Mouse (Mus musculus): Measurements from ENCODE around the gene Bik. TPM values are rescaled to one million over a fixed set of nuclear protein-coding genes. Genes with fewer than 3 reads are reported as not detected.

Bik gene
- polyA plus RNA-seq, 2 experiments, result 1.3 to 2.0 TPM

DNA sequence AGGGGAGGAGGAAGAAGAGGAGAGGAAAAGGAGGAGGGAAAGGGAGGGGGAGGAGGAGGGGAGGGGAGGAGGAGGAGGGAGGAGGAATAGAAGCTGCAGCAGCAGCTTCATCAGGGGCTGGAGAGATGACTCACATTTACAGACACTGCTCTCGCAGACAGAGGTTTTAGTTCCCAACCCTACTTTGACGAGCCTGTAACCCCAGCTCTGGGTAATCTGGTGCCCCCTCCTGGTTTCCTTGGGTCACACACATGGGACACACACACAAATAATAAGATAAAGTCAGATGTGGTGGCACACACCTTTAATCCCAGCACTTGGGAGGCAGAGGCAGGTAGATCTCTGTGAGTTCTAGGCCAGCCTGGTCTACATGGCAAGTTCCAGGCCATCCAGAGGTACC is 43.2 kb upstream of the Bik start:
- no peak overlapping the region for H3K4me3 ChIP-seq (ENCODE audit: insufficient read depth in 1 of 2, low read depth in 2 of 2, low read length in 2 of 2)
- H3K36me3 ChIP-seq (replicated peaks; ENCODE audit: control insufficient read depth, insufficient read depth, low read depth), result no peaks in the 10 kb centered on the region
- H3K27me3 ChIP-seq (ENCODE audit: control insufficient read depth, insufficient read depth, low read length), result no peaks in the 10 kb centered on the region
- DNase-seq (ENCODE audit: low read depth in 3 of 3, low spot score in 3 of 3) (peak; percentile 25 to 44 (median 41)), ATAC-seq (ENCODE audit: insufficient read depth) (peak; percentile 38; the same call in 1 of the 2 replicates)
- H3K9ac ChIP-seq (replicated peaks), result no peak overlapping the region
- no peaks in the 10 kb centered on the region for H3K9me3 ChIP-seq (ENCODE audit: control insufficient read depth, low read length)
- peaks cover 0 to 8% of the 10 kb centered on the region in 2 experiments; a peak in 2 of 4 replicates for H3K4me1 ChIP-seq (replicated peaks; ENCODE audit: control insufficient read depth in 2 of 2, insufficient read depth in 2 of 2, low read length in 1 of 2)
- TF ChIP-seq CTCF (IDR thresholded peaks at IDR 0.05; ENCODE audit: low read depth) (peak; percentile 82), EP300 (IDR thresholded peaks at IDR 0.05; ENCODE audit: low read depth) (no peak)
- no peak overlapping the region for H3K27ac ChIP-seq
- no peak overlapping the region for H3K4me2 ChIP-seq (ENCODE audit: low read depth)
- WGBS (ENCODE audit: insufficient replicate concordance), result 9% methylated on average over 2 of the region's 2 CpGs

- Histone ChIP-seq H3K4me2 (ENCODE audit: low read depth) (no peak overlapping the region), H3K4me3 (ENCODE audit: insufficient read depth in 1 of 2, low read depth in 2 of 2, low read length in 2 of 2) (no peak overlapping the region), H3K9me3 (ENCODE audit: control insufficient read depth, low read length) (no peaks in the 10 kb centered on the region), H3K36me3 (replicated peaks; ENCODE audit: control insufficient read depth, insufficient read depth, low read depth) (no peaks in the 10 kb centered on the region), H3K9ac (replicated peaks) (no peak overlapping the region), H3K27ac (no peak overlapping the region), H3K27me3 (ENCODE audit: control insufficient read depth, insufficient read depth, low read length) (no peaks in the 10 kb centered on the region), H3K4me1 (replicated peaks; ENCODE audit: control insufficient read depth in 2 of 2, insufficient read depth in 2 of 2, low read length in 1 of 2) (peaks cover 0 to 8% of the 10 kb centered on the region in 2 experiments; a peak in 2 of 4 replicates)
- whole genome bisulfite sequencing (ENCODE audit: insufficient replicate concordance), result 85% methylated on average over 10 of the region's 10 CpGs
- TF ChIP-seq EP300 (IDR thresholded peaks at IDR 0.05; ENCODE audit: low read depth), result no peak
- TF ChIP-seq CTCF (IDR thresholded peaks at IDR 0.05; ENCODE audit: low read depth), result no peak
- ATAC-seq (ENCODE audit: insufficient read depth) (no peak), DNase-seq (ENCODE audit: low read depth in 3 of 3, low spot score in 3 of 3) (no peak)
These were observed 42.4 kb upstream of the Bik start for GRCm38 (mm10) chr15:83484311-83484710.

DNA sequence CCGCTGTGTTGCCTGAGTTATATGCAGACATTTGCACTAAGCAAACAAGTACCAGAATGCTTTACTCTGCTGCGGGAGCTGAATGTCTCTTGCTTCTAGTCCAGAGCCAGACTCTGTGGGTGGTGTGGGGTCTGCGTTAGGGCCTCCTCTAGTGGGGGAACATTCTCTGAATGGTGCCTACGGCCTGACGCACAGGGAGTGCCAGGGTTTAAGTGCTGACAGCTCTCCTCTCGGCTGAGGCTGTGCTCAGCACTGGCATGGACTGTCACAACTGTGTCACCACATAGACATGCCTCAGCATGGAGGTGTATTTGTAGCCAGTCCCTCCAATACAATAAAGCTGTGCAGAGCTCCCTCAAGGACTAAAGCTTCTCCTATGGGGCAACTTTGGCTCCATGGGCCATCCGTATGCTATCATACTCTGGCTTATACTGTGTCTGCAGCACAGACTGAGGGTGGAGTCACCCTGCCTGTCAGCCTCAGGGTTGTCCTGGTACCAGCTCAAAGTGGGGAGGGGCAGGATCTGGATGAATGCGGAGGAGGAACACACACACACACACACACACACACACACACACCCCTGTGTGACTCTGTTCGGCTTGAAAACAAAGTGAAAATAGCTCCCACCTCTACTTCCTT is 39.1 kb upstream of the Bik start:
- Histone ChIP-seq H3K9me3 (ENCODE audit: control insufficient read depth, low read length) (no peaks in the 10 kb centered on the region), H3K36me3 (replicated peaks; ENCODE audit: control insufficient read depth, insufficient read depth, low read depth) (no peaks in the 10 kb centered on the region), H3K4me1 (replicated peaks; ENCODE audit: control insufficient read depth in 2 of 2, insufficient read depth in 2 of 2, low read length in 1 of 2) (0 out of 4 replicates have a peak, but pooled peaks cover 0 to 2% of the 10 kb centered on the region in 2 experiments), H3K9ac (replicated peaks) (no peak overlapping the region), H3K4me2 (ENCODE audit: low read depth) (no peak overlapping the region), H3K4me3 (ENCODE audit: insufficient read depth in 1 of 2, low read depth in 2 of 2, low read length in 2 of 2) (no peak overlapping the region), H3K27ac (no peak overlapping the region), H3K27me3 (ENCODE audit: control insufficient read depth, insufficient read depth, low read length) (no peaks in the 10 kb centered on the region)
- DNase-seq (ENCODE audit: low read depth in 3 of 3, low spot score in 3 of 3) (no peak), ATAC-seq (ENCODE audit: insufficient read depth) (no peak)
- WGBS (ENCODE audit: insufficient replicate concordance), result 72% methylated on average over 9 of the region's 9 CpGs
- TF ChIP-seq EP300 (IDR thresholded peaks at IDR 0.05; ENCODE audit: low read depth), result no peak
- no peak for TF ChIP-seq CTCF (IDR thresholded peaks at IDR 0.05; ENCODE audit: low read depth)

GRCm38 (mm10) chr15:83489471-83489870 is 37.2 kb upstream of the Bik start:
- DNase-seq (ENCODE audit: low read depth in 3 of 3, low spot score in 3 of 3), result no peak
- Histone ChIP-seq H3K4me1 (replicated peaks; ENCODE audit: control insufficient read depth in 2 of 2, insufficient read depth in 2 of 2, low read length in 1 of 2) (no peaks in the 10 kb centered on the region), H3K9me3 (ENCODE audit: control insufficient read depth, low read length) (no peaks in the 10 kb centered on the region), H3K4me2 (ENCODE audit: low read depth) (no peak overlapping the region), H3K36me3 (replicated peaks; ENCODE audit: control insufficient read depth, insufficient read depth, low read depth) (no peaks in the 10 kb centered on the region), H3K4me3 (ENCODE audit: insufficient read depth in 1 of 2, low read depth in 2 of 2, low read length in 2 of 2) (no peak overlapping the region), H3K9ac (replicated peaks) (no peak overlapping the region), H3K27ac (no peak overlapping the region), H3K27me3 (ENCODE audit: control insufficient read depth, insufficient read depth, low read length) (no peaks in the 10 kb centered on the region)
- no peak for ATAC-seq (ENCODE audit: insufficient read depth)
- WGBS (ENCODE audit: insufficient replicate concordance), result 86% methylated on average over 20 of the region's 20 CpGs
- TF ChIP-seq EP300 (IDR thresholded peaks at IDR 0.05; ENCODE audit: low read depth) (no peak), CTCF (IDR thresholded peaks at IDR 0.05; ENCODE audit: low read depth) (no peak)

GRCm38 (mm10) chr15:83491891-83492290 is 34.8 kb upstream of the Bik start:
- Histone ChIP-seq H3K4me2 (ENCODE audit: low read depth) (no peak overlapping the region), H3K36me3 (replicated peaks; ENCODE audit: control insufficient read depth, insufficient read depth, low read depth) (no peaks in the 10 kb centered on the region), H3K9ac (replicated peaks) (no peak overlapping the region), H3K4me1 (replicated peaks; ENCODE audit: control insufficient read depth in 2 of 2, insufficient read depth in 2 of 2, low read length in 1 of 2) (peaks cover 5 to 10% of the 10 kb centered on the region in 2 experiments; a peak in 3 of 4 replicates), H3K9me3 (ENCODE audit: control insufficient read depth, low read length) (no peaks in the 10 kb centered on the region), H3K4me3 (ENCODE audit: insufficient read depth in 1 of 2, low read depth in 2 of 2, low read length in 2 of 2) (no peak overlapping the region), H3K27me3 (ENCODE audit: control insufficient read depth, insufficient read depth, low read length) (no peaks in the 10 kb centered on the region), H3K27ac (no peak overlapping the region)
- no peak for ATAC-seq (ENCODE audit: insufficient read depth)
- DNase-seq (ENCODE audit: low read depth in 3 of 3, low spot score in 3 of 3), result no peak
- TF ChIP-seq EP300 (IDR thresholded peaks at IDR 0.05; ENCODE audit: low read depth) (no peak), CTCF (IDR thresholded peaks at IDR 0.05; ENCODE audit: low read depth) (no peak)
- 76% methylated on average over 5 of the region's 5 CpGs for WGBS (ENCODE audit: insufficient replicate concordance)
